ENCODE assay signal across 18 mouse cellular contexts in genomic region chr2:4532198-4532568, GRCm38 (mm10).
"Had no signal": no experiment of that assay in that cellular context is flagged by ENCODE, and none has a peak within 500 bp of the region (broad histone marks: within the 10 kb centered on the region; RNA-seq: fewer than 3 reads in every experiment).

No protein-coding gene starts in this region.

- H3K27ac ChIP-seq: gastrocnemius, adult 2 months; heart, embryonic 10.5 days; hindbrain, embryonic 10.5 days; hindbrain, embryonic 13.5 days; hindbrain, embryonic 15.5 days; hindbrain, postnatal 0 days; limb, embryonic 13.5 days; limb, embryonic 15.5 days; liver, embryonic 12.5 days; liver, embryonic 14.5 days had no signal

- H3K9ac ChIP-seq: heart, embryonic 12.5 days; hindbrain, embryonic 13.5 days; hindbrain, embryonic 15.5 days; limb, embryonic 13.5 days; limb, embryonic 15.5 days; liver, embryonic 12.5 days; liver, embryonic 14.5 days had no signal

- H3K4me2 ChIP-seq: heart, embryonic 12.5 days; hindbrain, embryonic 13.5 days; hindbrain, embryonic 15.5 days; limb, embryonic 13.5 days; limb, embryonic 15.5 days; liver, embryonic 12.5 days had no signal

- H3K4me1 ChIP-seq: hindbrain, embryonic 15.5 days; limb, embryonic 13.5 days; limb, embryonic 15.5 days; liver, embryonic 12.5 days had no signal

- H3K36me3 ChIP-seq: liver, embryonic 12.5 days had no signal

- H3K4me3 ChIP-seq: gastrocnemius, adult 2 months; heart, embryonic 10.5 days; heart, embryonic 12.5 days; hindbrain, embryonic 10.5 days; hindbrain, embryonic 13.5 days; hindbrain, embryonic 15.5 days; limb, embryonic 13.5 days; limb, embryonic 15.5 days; liver, embryonic 12.5 days had no signal

- ATAC-seq: hindbrain, postnatal 0 days; intestine, embryonic 16.5 days; liver, embryonic 12.5 days had no signal

- DNase-seq: gastrocnemius, adult 2 months; gastrocnemius, postnatal 10 days; gastrocnemius, postnatal 25 days; heart, postnatal 4 days; layer of hippocampus, adult 9-11 months; layer of hippocampus, postnatal 36 days; left cerebral cortex, postnatal 4 days had no signal

- H3K9me3 ChIP-seq: heart, embryonic 10.5 days; heart, embryonic 12.5 days; hindbrain, embryonic 10.5 days; hindbrain, embryonic 13.5 days; hindbrain, embryonic 15.5 days; limb, embryonic 13.5 days; limb, embryonic 15.5 days; liver, embryonic 12.5 days had no signal

- H3K27me3 ChIP-seq: heart, embryonic 12.5 days; hindbrain, embryonic 13.5 days; hindbrain, embryonic 15.5 days; limb, embryonic 13.5 days; limb, embryonic 15.5 days; liver, embryonic 12.5 days had no signal
